Mouse (Mus musculus) heart, embryonic 14.5 days (tissue): ENCODE results near the gene Gon7. TPM values are rescaled to one million over a fixed set of nuclear protein-coding genes. Genes with fewer than 3 reads are reported as not detected.

ENCODE experiments used
- ATAC-seq: fragments of 200-750 bp; cut with Nextera tagmentation; 2 replicates; pipeline ENCODE4 v1.8.0; 2017; ENCODE audit warnings: low read depth, moderate TSS enrichment; ENCODE audit not compliant: insufficient number of reproducible peaks, insufficient read depth, low FRiP score
- H3K27ac ChIP-seq, 2 experiments: fragments of 200-500 bp in 1 of 2; fragments of 300-500 bp in 1 of 2; sonication (generic) in 1 of 2; replicated peaks in 1 of 2; 2 replicates each; pipeline ENCODE4 v1.5.1; 2012 to 2014; ENCODE audit warnings: low read depth in 2 of 2, low read length in 2 of 2, control low read depth in 1 of 2, mild to moderate bottlenecking in 1 of 2, mixed read lengths in 1 of 2; ENCODE audit not compliant: control insufficient read depth in 1 of 2, insufficient read depth in 1 of 2
- H3K27me3 ChIP-seq: fragments of 300-500 bp; sonication (generic); 2 replicates; pipeline ENCODE4 v1.6.1; 2014; ENCODE audit warnings: mild to moderate bottlenecking, low read length, control low read depth; ENCODE audit not compliant: control insufficient read depth, insufficient read depth
- H3K36me3 ChIP-seq: fragments of 300-500 bp; sonication (generic); 2 replicates; pipeline ENCODE4 v1.6.1; 2014; ENCODE audit warnings: mild to moderate bottlenecking, control low read depth, low read length, mixed read lengths; ENCODE audit not compliant: control insufficient read depth, insufficient read depth
- H3K4me1 ChIP-seq, 2 experiments: fragments of 200-500 bp in 1 of 2; fragments of 300-500 bp in 1 of 2; sonication (generic) in 1 of 2; 2 replicates each; pipeline ENCODE4 v1.6.1; 2012 to 2014; ENCODE audit warnings: low read length in 2 of 2, control low read depth in 1 of 2, mixed read lengths in 1 of 2; ENCODE audit not compliant: control insufficient read depth in 2 of 2, insufficient read depth in 2 of 2
- H3K4me2 ChIP-seq: fragments of 300-500 bp; sonication (generic); 2 replicates; pipeline ENCODE4 v1.6.1; 2014; ENCODE audit warnings: mild to moderate bottlenecking, low read length
- H3K4me3 ChIP-seq, 2 experiments: fragments of 200-500 bp in 1 of 2; fragments of 300-500 bp in 1 of 2; sonication (generic) in 1 of 2; 2 replicates each; pipeline ENCODE4 v1.5.1; 2012 to 2014; ENCODE audit warnings: low read length in 2 of 2, mild to moderate bottlenecking in 2 of 2, control low read depth in 1 of 2, low read depth in 1 of 2, moderate library complexity in 1 of 2; ENCODE audit not compliant: control insufficient read depth in 1 of 2, insufficient read depth in 1 of 2
- H3K9ac ChIP-seq: fragments of 300-500 bp; sonication (generic); 2 replicates; pipeline ENCODE4 v1.6.1; 2014; ENCODE audit warnings: mild to moderate bottlenecking, low read length
- H3K9me3 ChIP-seq: fragments of 300-500 bp; sonication (generic); 2 replicates; pipeline ENCODE4 v1.6.1; 2016; ENCODE audit warnings: low read length, control low read depth; ENCODE audit not compliant: control insufficient read depth
- WGBS: fragments of 180-500 bp; shearing (Covaris S2); extraction: QIAGEN DNeasy Blood & Tissue Kit; methylation state at CpG from one replicate; pipeline ENCODE4 v1.1.7; 2014; 5-methylcytosine and 5-hydroxymethylcytosine counted together
- polyA plus RNA-seq: library from polyadenylated mRNA; unstranded; fragments of >200 nt; fragmentation: Nextera tagmentation; extraction: Ambion mirVana; gene quantifications from 2 replicates; pipeline ENCODE4 v1.2.1, GENCODE M21; 2014

Gon7 gene
- polyA plus RNA-seq, 1 experiment from 2014 or later: 26.5 TPM

GRCm38 (mm10) chr12:102713153-102713865, 44.3 kb downstream of the Gon7 start:
- Histone ChIP-seq H3K4me3 (no peak overlapping the region), H3K4me2 (no peak overlapping the region), H3K4me1 (peaks cover under 1 to 3% of the 10 kb centered on the region in 2 experiments; a peak in 1 of 4 replicates), H3K27ac (no peak overlapping the region), H3K9ac (no peak overlapping the region), H3K36me3 (no peaks in the 10 kb centered on the region), H3K9me3 (no peaks in the 10 kb centered on the region), H3K27me3 (no peaks in the 10 kb centered on the region)
- WGBS: 62% methylated on average over 20 of the region's 20 CpGs
- no peak for ATAC-seq

DNA sequence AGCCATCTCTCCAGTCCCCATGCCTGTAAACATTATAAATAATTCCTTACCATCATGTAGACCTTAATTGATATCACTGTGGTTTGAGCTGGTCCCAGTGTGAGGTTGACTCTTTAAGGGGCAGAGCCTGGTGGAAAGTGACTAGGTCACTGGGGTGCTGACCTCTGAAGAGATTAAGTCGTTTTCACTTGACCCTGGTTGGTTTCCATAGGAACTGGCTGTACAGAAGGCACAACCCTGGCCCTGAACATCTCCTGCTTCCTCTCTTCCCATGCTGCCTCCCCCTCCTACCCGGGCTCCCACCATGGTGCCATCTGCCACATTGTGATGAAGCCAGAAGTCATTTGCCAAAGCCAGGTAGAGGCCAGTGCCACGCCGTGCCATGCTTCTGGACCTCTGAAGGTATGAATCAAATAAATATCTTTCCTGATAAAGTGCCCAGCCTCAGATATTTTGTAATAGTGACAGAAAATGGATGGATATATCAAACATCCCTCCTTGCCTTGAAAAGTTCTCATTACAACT, 46.7 kb downstream of the Gon7 start:
- ATAC-seq: no peak
- Histone ChIP-seq H3K27me3 (peaks cover 7% of the 10 kb centered on the region; the same call in 1 of the 2 replicates), H3K4me3 (no peak overlapping the region), H3K9ac (no peak overlapping the region), H3K9me3 (no peaks in the 10 kb centered on the region), H3K4me2 (no peak overlapping the region), H3K36me3 (no peaks in the 10 kb centered on the region), H3K27ac (no peak overlapping the region), H3K4me1 (peaks cover 6 to 9% of the 10 kb centered on the region in 2 experiments; a peak in 1 of 4 replicates)
- WGBS: 70% methylated on average over 4 of the region's 4 CpGs

DNA sequence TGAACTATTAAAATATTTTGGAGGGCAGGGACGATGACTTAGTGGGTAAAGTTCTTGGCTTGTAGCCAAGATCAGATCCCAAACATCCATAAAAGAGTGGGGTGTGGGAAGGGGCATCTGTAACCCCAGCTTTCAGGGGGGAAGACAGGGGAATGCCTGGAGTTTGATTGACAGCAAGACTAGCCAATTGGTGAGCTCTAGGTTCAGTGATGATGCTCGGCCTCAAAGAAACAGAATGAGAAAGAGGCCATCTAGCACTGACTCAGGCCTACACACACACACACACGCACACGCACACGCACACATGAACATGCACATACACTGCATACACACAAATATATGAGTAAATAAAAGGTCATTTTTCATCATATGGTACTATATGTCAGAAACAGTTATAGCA, 47.7 kb downstream of the Gon7 start:
- 88% methylated on average over 5 of the region's 5 CpGs for WGBS
- H3K36me3 ChIP-seq: no peaks in the 10 kb centered on the region

GRCm38 (mm10) chr12:102708220-102708619, 49.4 kb downstream of the Gon7 start:
- Histone ChIP-seq H3K9ac (peak overlapping the region; percentile 55; the same call in 1 of the 2 replicates), H3K4me3 (peak overlapping the region; percentile 7 to 34; a peak in 3 of 4 replicates), H3K27me3 (peaks cover 7% of the 10 kb centered on the region; the same call in 1 of the 2 replicates), H3K36me3 (no peaks in the 10 kb centered on the region), H3K27ac (0 out of 4 replicates have a peak overlapping the region, but pooled peaks of 1 of the 2 experiments have one; percentile 3), H3K4me1 (peaks cover 12 to 25% of the 10 kb centered on the region in 2 experiments; a peak in 3 of 4 replicates), H3K4me2 (peak overlapping the region; percentile 58), H3K9me3 (no peaks in the 10 kb centered on the region)
- no peak for ATAC-seq
- 16% methylated on average over 11 of the region's 11 CpGs for WGBS

More for the DNA sequence above, 47.7 kb downstream of the Gon7 start:
- Histone ChIP-seq H3K4me2 (no peak overlapping the region), H3K9ac (no peak overlapping the region), H3K27me3 (peaks cover 7% of the 10 kb centered on the region; the same call in 1 of the 2 replicates), H3K4me3 (no peak overlapping the region), H3K27ac (no peak overlapping the region), H3K9me3 (no peaks in the 10 kb centered on the region), H3K4me1 (peaks cover 6 to 16% of the 10 kb centered on the region in 2 experiments; a peak in 2 of 4 replicates)
- no peak for ATAC-seq

DNA sequence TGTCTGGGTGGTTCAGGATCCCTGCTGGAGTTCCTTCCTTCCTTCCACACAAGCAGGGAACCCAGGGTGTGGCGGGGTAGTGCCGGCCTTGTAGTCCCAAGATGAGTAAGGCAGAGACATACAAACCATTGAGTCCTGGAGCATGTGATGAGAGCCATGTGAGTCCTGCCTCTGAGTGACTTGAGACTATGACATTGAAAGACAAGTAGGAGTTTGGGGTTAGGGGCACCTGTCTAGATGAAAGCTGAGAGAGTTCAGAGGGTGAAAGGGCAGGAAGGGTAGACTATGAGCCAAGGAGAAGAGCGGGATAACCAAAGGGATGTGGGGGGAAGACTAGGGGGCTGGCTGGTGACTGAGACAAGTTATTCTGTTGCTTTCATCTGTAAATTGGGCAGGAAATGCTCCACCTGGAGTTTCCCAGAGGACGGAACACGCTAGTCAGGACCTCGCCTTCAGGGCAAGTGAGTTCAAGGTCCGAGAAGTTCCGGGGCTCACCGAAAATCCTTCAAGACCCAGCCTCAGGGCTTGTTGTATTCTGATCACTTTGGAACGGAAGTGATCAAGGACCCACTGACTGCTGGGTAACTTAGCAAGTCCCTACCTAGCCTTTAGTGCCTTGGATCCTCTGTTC, 50.7 kb downstream of the Gon7 start:
- ATAC-seq: no peak
- H3K36me3 ChIP-seq: no peaks in the 10 kb centered on the region
- no peak overlapping the region for H3K27ac ChIP-seq
- H3K9me3 ChIP-seq: no peaks in the 10 kb centered on the region
- no peak overlapping the region for H3K9ac ChIP-seq
- H3K27me3 ChIP-seq: peaks cover 7% of the 10 kb centered on the region; the same call in 1 of the 2 replicates
- no peak overlapping the region for H3K4me2 ChIP-seq
- 92% methylated on average over 10 of the region's 10 CpGs for WGBS
- H3K4me1 ChIP-seq: peaks cover 15 to 33% of the 10 kb centered on the region in 2 experiments; a peak in 3 of 4 replicates
- no peak overlapping the region for H3K4me3 ChIP-seq

GRCm38 (mm10) chr12:102705906-102706640, 51.5 kb downstream of the Gon7 start:
- Histone ChIP-seq H3K36me3 (no peaks in the 10 kb centered on the region), H3K27me3 (peaks cover 7% of the 10 kb centered on the region; the same call in 1 of the 2 replicates), H3K4me2 (peak overlapping the region; percentile 96), H3K9me3 (no peaks in the 10 kb centered on the region), H3K4me3 (peak overlapping the region in 1 of 2 experiments; percentile 82; a peak in 1 of 4 replicates), H3K4me1 (peaks cover 15 to 33% of the 10 kb centered on the region in 2 experiments; a peak in 3 of 4 replicates), H3K9ac (peak overlapping the region; percentile 88; the same call in 1 of the 2 replicates), H3K27ac (no peak overlapping the region; a peak in 1 of 4 replicates)
- no peak for ATAC-seq
- WGBS: 66% methylated on average over 6 of the region's 6 CpGs
